Mouse (Mus musculus) kidney, adult 2 months (tissue): ENCODE results near the gene Arsa. TPM values are rescaled to one million over a fixed set of nuclear protein-coding genes. Genes with fewer than 3 reads are reported as not detected.
A peak's percentile ranks its signal among the peaks of the same experiment; 100 is the strongest.
"Not testable (repeated sequence)": the region's sequence is repeated elsewhere in the genome, so short reads cannot be mapped to it uniquely, and the experiment has no call there.

Experiments
- DNase-seq: peaks from one replicate; pipeline ENCODE4 v3.0.0; 2021
- H3K27ac ChIP-seq: fragments of 200-500 bp; 2 replicates; pipeline ENCODE4 v1.5.1; 2012; ENCODE audit warnings: low read depth, low read length, control low read depth, inconsistent platforms; ENCODE audit not compliant: insufficient read depth
- H3K27me3 ChIP-seq: fragments of 200-500 bp; replicated peaks from 2 replicates; pipeline ENCODE4 v1.6.1; 2012; ENCODE audit warnings: mild to moderate bottlenecking, moderate library complexity, low read length, inconsistent platforms; ENCODE audit not compliant: control insufficient read depth, insufficient read depth
- H3K36me3 ChIP-seq: fragments of 200-500 bp; 2 replicates; pipeline ENCODE4 v1.6.1; 2012; ENCODE audit warnings: mild to moderate bottlenecking, moderate library complexity, low read length, inconsistent platforms; ENCODE audit not compliant: control insufficient read depth, insufficient read depth
- H3K4me1 ChIP-seq: fragments of 200-500 bp; 2 replicates; pipeline ENCODE4 v1.6.1; 2011; ENCODE audit warnings: low read length; ENCODE audit not compliant: control insufficient read depth, insufficient read depth
- H3K4me3 ChIP-seq: fragments of 200-500 bp; 2 replicates; pipeline ENCODE4 v1.5.1; 2011; ENCODE audit warnings: mild to moderate bottlenecking, low read depth, low read length, control low read depth; ENCODE audit not compliant: insufficient read depth
- CTCF ChIP-seq: fragments of 200-500 bp; conservative IDR thresholded peaks from 2 replicates; pipeline ENCODE4 v1.5.1; 2011; ENCODE audit warnings: low read depth, mild to moderate bottlenecking, control low read depth, low read length, moderate library complexity, mixed read lengths; ENCODE audit not compliant: insufficient read depth, insufficient read length
- POLR2A ChIP-seq: fragments of 200-500 bp; IDR thresholded peaks from one replicate; pipeline ENCODE4 v1.6.1; 2011; ENCODE audit warnings: low read depth, low read length, control low read depth
- WGBS: fragments of 180-500 bp; shearing (Covaris S2); methylation state at CpG from one replicate; pipeline ENCODE4 v1.1.7; 2018; 5-methylcytosine and 5-hydroxymethylcytosine counted together
- polyA plus RNA-seq: library from polyadenylated mRNA; depleted of rRNA; stranded (reverse); fragments of >200 nt; gene quantifications from 2 replicates; pipeline ENCODE4 v1.2.3, GENCODE M21; 2012

The Arsa gene
- polyA plus RNA-seq, 1 experiment: 26.0 TPM

DNA sequence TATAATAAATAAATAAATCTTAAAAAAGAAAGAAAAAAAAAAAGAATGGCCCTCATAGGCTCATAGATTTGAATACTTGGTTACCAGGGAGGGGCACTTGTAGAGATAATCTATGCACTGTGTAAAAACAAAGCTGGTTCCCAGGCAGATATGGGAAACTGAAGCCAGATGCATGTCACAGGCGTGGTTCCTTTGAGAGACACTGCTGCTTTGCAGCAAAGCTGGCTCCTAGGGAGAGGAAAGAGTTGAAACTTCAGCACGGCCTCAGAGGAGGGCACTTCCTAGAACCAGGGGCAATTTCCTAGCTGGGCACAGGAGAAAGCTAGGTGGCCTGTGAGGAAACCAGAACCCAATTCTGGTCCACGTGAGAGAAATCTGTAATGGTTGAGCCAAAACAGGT lies 43.1 kb downstream of the Arsa start:
- 80% methylated on average over 3 of the region's 3 CpGs for WGBS
- DNase-seq: no peak
- Histone ChIP-seq H3K36me3 (no peaks in the 10 kb centered on the region), H3K27ac (no peak overlapping the region), H3K4me1 (no peaks in the 10 kb centered on the region; the same call in 1 of the 2 replicates), H3K4me3 (no peak overlapping the region), H3K27me3 (no peaks in the 10 kb centered on the region)
- TF ChIP-seq CTCF (no peak), POLR2A (no peak)

DNA sequence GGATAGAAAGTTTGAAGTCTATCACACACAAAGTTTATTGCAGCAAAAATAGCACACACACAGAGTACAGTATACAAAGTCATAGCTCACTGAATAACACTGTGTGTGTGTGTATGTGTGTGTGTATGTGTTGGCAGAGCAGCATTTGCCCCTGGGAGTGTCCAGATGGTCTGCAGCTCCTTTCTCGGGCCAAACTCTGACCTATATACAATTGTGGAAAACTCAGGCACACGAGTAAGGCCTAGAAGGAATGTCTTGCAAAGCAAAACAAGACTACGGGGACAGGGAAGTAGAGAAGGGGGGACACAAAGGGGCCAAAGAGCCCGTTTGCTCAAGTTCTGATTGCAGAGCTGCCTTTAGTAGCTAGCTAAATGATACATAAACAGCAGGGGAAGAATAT lies 44.3 kb downstream of the Arsa start:
- Histone ChIP-seq H3K27me3 (no peaks in the 10 kb centered on the region), H3K4me1 (no peaks in the 10 kb centered on the region), H3K4me3 (no peak overlapping the region), H3K36me3 (no peaks in the 10 kb centered on the region), H3K27ac (no peak overlapping the region)
- no peak for DNase-seq
- 70% methylated on average over 4 of the region's 4 CpGs for WGBS
- TF ChIP-seq CTCF: no peak
- TF ChIP-seq POLR2A: no peak

DNA sequence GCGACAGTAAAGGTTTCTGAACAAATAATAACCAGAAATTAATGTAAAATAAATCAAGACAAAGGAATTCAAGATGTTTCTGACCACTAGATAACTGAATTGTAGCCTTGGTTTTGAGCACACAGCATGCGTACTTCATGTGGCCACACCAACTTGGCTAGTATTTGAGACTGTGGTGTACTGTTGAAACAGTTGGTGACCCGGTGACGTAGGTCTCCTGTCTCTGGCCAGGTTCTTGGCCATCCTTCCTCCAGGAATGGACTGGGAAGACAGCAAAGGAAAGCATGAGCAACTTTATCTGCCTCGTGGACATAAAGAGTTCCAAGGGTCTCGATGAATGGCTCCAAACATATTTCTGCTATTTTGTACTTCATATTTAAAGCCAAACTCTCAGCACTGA lies 45.4 kb downstream of the Arsa start:
- no peak overlapping the region for H3K4me3 ChIP-seq
- WGBS: 88% methylated on average over 6 of the region's 6 CpGs
- no peak overlapping the region for H3K27ac ChIP-seq
- no peak for TF ChIP-seq POLR2A
- no peak for TF ChIP-seq CTCF
- DNase-seq: no peak
- no peaks in the 10 kb centered on the region for H3K27me3 ChIP-seq
- no peaks in the 10 kb centered on the region for H3K4me1 ChIP-seq
- H3K36me3 ChIP-seq: no peaks in the 10 kb centered on the region

DNA sequence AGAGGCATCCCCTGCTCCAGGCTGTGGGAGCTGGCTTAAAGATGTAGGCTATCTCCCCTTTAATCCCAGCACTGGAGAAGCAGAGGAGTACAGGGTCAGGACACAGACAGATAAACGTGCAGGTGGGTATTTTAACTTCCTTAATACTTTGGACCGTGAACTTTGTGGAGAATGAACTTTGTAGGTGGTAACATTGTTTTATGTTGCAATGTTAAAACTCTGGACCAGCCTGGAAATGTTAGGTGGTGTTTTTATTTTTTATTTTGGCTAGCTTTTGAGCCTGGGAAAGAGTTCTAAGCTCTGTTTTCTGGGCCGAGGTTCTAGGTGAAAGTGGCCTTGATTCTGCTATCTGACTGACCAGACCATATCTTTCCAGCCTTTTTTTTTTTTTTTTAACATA lies 46.0 kb downstream of the Arsa start:
- no peak for DNase-seq
- Histone ChIP-seq H3K27ac (no peak overlapping the region), H3K4me3 (no peak overlapping the region), H3K36me3 (no peaks in the 10 kb centered on the region), H3K27me3 (no peaks in the 10 kb centered on the region), H3K4me1 (no peaks in the 10 kb centered on the region)
- 58% methylated on average over 3 of the region's 3 CpGs for WGBS
- TF ChIP-seq POLR2A: no peak
- TF ChIP-seq CTCF: no peak

DNA sequence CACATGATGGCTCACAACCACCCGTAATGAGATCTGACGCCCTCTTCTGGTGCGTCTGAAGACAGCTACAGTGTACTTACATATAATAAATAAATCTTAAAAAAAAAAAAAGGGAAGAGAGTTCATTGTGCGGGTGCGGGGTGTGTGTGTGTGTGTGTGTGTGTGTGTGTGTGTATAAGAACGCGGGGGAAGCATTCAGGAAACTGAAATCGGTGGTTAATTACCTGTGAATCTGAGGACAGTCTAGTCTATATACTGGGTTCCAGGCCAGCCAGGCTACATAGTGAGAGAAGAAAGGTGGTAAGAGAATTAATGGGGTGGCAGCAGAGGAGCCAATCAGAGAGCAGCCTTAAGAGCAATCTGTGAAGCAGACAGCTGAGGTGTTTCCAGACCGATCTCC lies 46.5 kb downstream of the Arsa start:
- not testable (repeated sequence) for H3K27me3 ChIP-seq, H3K36me3 ChIP-seq, H3K27ac ChIP-seq, H3K4me3 ChIP-seq, H3K4me1 ChIP-seq, DNase-seq
- 80% methylated on average over 9 of the region's 9 CpGs for WGBS

DNA sequence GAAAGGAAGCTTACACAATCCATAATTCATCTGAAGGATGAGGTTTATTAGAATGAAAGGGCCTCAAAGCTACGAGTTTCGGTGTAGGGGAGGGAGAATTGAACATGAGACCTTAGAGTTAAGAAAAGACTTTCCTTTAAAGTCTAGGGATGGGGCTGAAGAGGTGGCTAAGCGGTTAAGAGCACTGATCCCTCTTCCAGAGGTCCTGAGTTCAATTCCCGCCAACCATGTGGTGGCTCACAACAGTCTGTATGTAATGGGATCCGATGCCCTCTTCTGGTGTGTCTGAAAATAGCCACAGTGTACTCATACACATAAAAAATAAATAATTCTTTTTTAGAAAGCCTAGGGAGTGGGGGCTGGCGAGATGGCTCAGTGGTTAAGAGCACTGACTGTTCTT lies 46.9 kb downstream of the Arsa start:
- Histone ChIP-seq H3K4me1 (no peaks in the 10 kb centered on the region), H3K27me3 (no peaks in the 10 kb centered on the region), H3K36me3 (no peaks in the 10 kb centered on the region), H3K4me3 (peak overlapping the region; percentile 83; the same call in 1 of the 2 replicates), H3K27ac (no peak overlapping the region)
- no peak for TF ChIP-seq POLR2A
- TF ChIP-seq CTCF: no peak
- DNase-seq: no peak
- 48% methylated on average over 6 of the region's 6 CpGs for WGBS

DNA sequence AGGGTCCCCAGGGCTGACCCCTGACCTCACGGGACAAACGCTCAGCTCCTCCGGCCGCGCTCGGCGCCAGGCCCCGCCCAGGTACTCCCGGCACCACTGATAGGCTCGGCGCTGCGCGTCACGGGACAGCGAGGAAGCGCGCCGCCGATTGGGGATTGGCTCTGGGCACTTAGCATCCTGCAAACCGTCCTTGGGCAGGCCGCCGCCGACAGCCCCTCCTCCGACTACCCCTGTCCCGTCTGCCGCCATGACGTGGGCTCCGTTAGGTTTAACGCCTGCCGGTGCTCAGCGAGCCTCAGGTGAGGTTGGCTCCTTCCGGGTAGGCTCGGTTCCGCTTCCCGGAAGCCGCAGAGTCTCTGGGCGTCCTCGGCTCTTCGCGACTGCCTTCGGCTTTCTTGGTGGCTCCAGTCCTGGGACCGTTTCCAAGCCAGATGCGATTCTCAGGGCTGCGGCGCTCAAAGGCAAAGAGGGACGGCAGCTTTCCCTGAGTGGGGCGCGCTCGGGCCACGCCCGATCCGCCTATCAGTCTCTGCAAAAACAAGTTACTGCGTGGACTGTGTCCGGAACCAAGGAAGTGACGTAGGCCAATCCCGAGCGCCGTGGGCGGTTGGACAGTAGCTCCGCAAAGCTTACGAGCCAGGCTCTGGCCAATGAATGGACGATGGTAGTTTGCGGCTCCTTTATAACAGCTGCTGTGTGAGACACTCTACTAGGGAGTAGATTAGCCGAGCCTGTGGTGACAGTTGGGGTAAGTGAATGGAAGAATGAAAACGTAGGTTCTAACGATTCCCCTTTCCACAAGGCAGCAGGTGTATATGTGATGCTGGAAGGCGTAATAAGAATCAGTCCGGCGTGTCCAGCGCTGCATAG lies 47.6 kb downstream of the Arsa start, which contains the start of the genes C730034F03Rik, Gm44502 and Chkb:
Gene C730034F03Rik (plus strand): TSS at position 238 of the 870 bp plus-strand sequence.
Gene Gm44502 (minus strand): TSS at position 345 of the 870 bp plus-strand sequence.
Gene Chkb (minus strand): TSS at position 557 of the 870 bp plus-strand sequence.
- Histone ChIP-seq H3K27ac (peak within 1 kb of the TSS; percentile 95), H3K27me3 (no peaks in the 10 kb centered on the region), H3K36me3 (no peaks in the 10 kb centered on the region), H3K4me1 (no peaks in the 10 kb centered on the region), H3K4me3 (peak within 1 kb of the TSS; percentile 83)
- TF ChIP-seq CTCF (no peak), POLR2A (no peak)
- WGBS: under 1% methylated on average over 70 of the region's 70 CpGs
- peak; percentile 97 for DNase-seq
